Mouse (Mus musculus) embryonic facial prominence, embryonic 15.5 days (tissue): ENCODE data around the gene Abca5. TPM values are rescaled to one million over a fixed set of nuclear protein-coding genes. Genes with fewer than 3 reads are reported as not detected.

Experiments used
- ATAC-seq: fragments of 200-750 bp; cut with Nextera tagmentation; 2 replicates; pipeline ENCODE4 v1.8.0; 2017; ENCODE audit warnings: low read depth, moderate TSS enrichment; ENCODE audit not compliant: insufficient number of reproducible peaks, low FRiP score, low TSS enrichment
- H3K27ac ChIP-seq: fragments of 300-500 bp; sonication (generic); replicated peaks from 2 replicates; pipeline ENCODE4 v1.5.1; 2015; ENCODE audit warnings: mild to moderate bottlenecking, inconsistent platforms
- H3K27me3 ChIP-seq: fragments of 300-500 bp; sonication (generic); 2 replicates; pipeline ENCODE4 v1.6.1; 2015; ENCODE audit warnings: inconsistent platforms
- H3K36me3 ChIP-seq: fragments of 300-500 bp; sonication (generic); 2 replicates; pipeline ENCODE4 v1.6.1; 2015; ENCODE audit warnings: mild to moderate bottlenecking, inconsistent platforms
- H3K4me1 ChIP-seq: fragments of 300-500 bp; sonication (generic); 2 replicates; pipeline ENCODE4 v1.6.1; 2015; ENCODE audit warnings: inconsistent platforms
- H3K4me2 ChIP-seq: fragments of 300-500 bp; sonication (generic); replicated peaks from 2 replicates; pipeline ENCODE4 v1.6.1; 2015; ENCODE audit warnings: mild to moderate bottlenecking, inconsistent platforms
- H3K4me3 ChIP-seq: fragments of 300-500 bp; sonication (generic); replicated peaks from 2 replicates; pipeline ENCODE4 v1.5.1; 2015; ENCODE audit warnings: mild to moderate bottlenecking, inconsistent platforms
- H3K9ac ChIP-seq: fragments of 300-500 bp; sonication (generic); 2 replicates; pipeline ENCODE4 v1.6.1; 2015; ENCODE audit warnings: inconsistent platforms
- H3K9me3 ChIP-seq: fragments of 300-500 bp; sonication (generic); replicated peaks from 2 replicates; pipeline ENCODE4 v1.6.1; 2016; ENCODE audit warnings: inconsistent platforms
- WGBS: fragments of 180-500 bp; shearing (Covaris S2); methylation state at CpG from one replicate; pipeline ENCODE4 v1.1.7; 2015; 5-methylcytosine and 5-hydroxymethylcytosine counted together
- polyA plus RNA-seq: library from polyadenylated mRNA; unstranded; fragments of >200 nt; fragmentation: Nextera tagmentation; extraction: Ambion mirVana; gene quantifications from 2 replicates; pipeline ENCODE4 v1.2.1, GENCODE M21; 2015

Abca5 gene
- polyA plus RNA-seq, 1 experiment from 2014 or later = 5.4 TPM

DNA sequence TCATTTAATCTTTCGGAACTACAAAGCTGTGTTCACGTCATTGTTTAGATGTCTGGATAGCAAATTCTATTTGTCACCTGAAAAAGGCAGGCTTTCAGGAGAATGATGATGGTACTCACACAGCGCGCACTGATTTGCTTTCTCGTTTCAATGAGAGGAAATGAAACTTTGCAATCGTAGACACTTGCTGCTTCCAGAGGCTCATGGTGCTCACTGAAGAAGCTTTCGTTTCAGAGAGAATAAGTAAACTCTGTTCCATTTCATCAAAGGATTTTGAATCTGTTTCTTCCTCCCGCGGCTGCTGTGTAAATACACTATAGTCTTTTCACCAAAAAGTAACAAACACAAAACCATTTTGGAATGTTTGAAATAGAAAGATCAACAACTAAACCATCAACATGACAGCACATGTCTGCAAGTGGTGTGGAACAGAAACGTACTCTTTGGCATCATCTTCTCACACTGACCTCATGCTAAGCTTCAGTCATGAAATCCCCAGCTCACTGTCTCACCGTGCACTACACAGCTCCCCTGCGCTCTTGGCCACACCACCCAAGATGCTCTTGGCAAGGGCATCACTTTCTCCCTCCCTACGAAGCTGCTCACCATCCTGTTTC, 39.5 kb downstream of the Abca5 start:
- no peaks in the 10 kb centered on the region for H3K27me3 ChIP-seq
- no peak overlapping the region for H3K4me2 ChIP-seq
- no peak overlapping the region for H3K9ac ChIP-seq
- no peaks in the 10 kb centered on the region for H3K9me3 ChIP-seq
- no peak for ATAC-seq
- 79% methylated on average over 13 of the region's 13 CpGs for WGBS
- H3K4me3 ChIP-seq = no peak overlapping the region
- H3K27ac ChIP-seq = no peak overlapping the region
- H3K36me3 ChIP-seq = no peaks in the 10 kb centered on the region
- H3K4me1 ChIP-seq = no peaks in the 10 kb centered on the region

DNA sequence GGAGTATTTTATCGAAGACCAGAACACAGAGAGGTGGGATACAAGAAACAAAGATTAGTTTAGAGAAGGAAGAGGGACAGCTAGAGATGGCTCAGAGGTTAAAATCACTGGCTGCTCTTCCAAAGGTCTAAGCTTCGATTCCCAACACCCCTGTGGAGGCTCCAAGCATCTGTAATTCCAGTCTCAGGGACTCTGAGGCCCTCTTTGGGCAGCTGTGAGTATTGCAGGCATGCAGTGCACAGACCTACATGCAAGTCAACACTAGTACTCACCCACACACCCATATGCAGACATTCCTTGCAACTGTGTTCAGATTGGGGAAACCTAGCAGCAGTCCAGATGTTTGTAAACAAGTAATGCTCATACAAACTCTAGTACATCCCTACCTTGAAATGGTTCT, 46.9 kb downstream of the Abca5 start:
- H3K27me3 ChIP-seq = no peaks in the 10 kb centered on the region
- no peaks in the 10 kb centered on the region for H3K4me1 ChIP-seq
- ATAC-seq = no peak
- no peak overlapping the region for H3K27ac ChIP-seq
- no peaks in the 10 kb centered on the region for H3K9me3 ChIP-seq
- no peak overlapping the region for H3K4me3 ChIP-seq
- H3K36me3 ChIP-seq = peaks cover 2% of the 10 kb centered on the region; the same call in 1 of the 2 replicates
- no peak overlapping the region for H3K4me2 ChIP-seq
- WGBS = 84% methylated on average over 2 of the region's 2 CpGs
- H3K9ac ChIP-seq = no peak overlapping the region

DNA sequence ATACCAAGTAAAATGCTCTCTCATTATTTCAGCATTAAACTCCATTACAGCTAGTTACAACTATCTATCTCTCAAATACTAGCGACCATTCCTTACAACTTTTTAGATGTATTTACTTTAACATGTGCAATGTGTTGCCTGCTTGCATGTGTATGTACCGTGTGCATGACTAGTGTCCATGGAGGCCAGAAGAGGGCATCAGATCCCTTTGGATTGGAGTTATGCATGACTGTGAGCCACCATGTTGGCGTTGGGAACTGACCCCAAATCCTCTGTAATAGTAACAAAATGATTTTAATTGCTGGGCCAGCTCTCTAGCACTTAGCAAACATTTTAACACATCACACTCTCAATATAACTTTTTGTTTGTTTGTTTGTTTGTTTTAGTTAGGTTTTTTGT, 49.1 kb downstream of the Abca5 start:
- H3K9me3 ChIP-seq = no peaks in the 10 kb centered on the region
- no peak overlapping the region for H3K9ac ChIP-seq
- H3K4me1 ChIP-seq = no peaks in the 10 kb centered on the region
- ATAC-seq = no peak
- peaks cover 2% of the 10 kb centered on the region; the same call in 1 of the 2 replicates for H3K36me3 ChIP-seq
- H3K4me2 ChIP-seq = no peak overlapping the region
- 79% methylated on average over 3 of the region's 3 CpGs for WGBS
- H3K4me3 ChIP-seq = no peak overlapping the region
- H3K27ac ChIP-seq = no peak overlapping the region
- H3K27me3 ChIP-seq = no peaks in the 10 kb centered on the region

DNA sequence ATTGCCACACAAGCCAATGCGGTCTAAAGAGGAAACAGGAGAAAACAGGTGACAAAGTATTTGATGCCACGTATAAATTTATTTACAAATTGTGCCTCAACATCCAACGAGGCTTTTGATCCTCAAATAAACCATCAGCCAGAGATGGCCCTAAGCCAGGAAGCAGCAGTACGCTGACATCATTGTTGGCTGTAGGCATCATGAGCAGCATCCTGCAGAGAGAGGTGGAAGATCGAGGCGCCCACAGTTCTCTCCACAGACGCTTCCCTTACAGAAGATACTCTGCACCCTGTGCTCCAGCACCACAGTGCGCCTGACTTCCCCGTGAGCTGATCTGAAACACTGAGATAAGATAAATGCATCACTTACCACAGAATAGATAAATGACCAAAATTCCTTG, 49.8 kb downstream of the Abca5 start:
- H3K27ac ChIP-seq = no peak overlapping the region
- no peaks in the 10 kb centered on the region for H3K9me3 ChIP-seq
- no peaks in the 10 kb centered on the region for H3K4me1 ChIP-seq
- ATAC-seq = no peak
- no peaks in the 10 kb centered on the region for H3K27me3 ChIP-seq
- WGBS = 57% methylated on average over 9 of the region's 9 CpGs
- peaks cover 2% of the 10 kb centered on the region; the same call in 1 of the 2 replicates for H3K36me3 ChIP-seq
- no peak overlapping the region for H3K4me3 ChIP-seq
- H3K4me2 ChIP-seq = no peak overlapping the region
- H3K9ac ChIP-seq = no peak overlapping the region

DNA sequence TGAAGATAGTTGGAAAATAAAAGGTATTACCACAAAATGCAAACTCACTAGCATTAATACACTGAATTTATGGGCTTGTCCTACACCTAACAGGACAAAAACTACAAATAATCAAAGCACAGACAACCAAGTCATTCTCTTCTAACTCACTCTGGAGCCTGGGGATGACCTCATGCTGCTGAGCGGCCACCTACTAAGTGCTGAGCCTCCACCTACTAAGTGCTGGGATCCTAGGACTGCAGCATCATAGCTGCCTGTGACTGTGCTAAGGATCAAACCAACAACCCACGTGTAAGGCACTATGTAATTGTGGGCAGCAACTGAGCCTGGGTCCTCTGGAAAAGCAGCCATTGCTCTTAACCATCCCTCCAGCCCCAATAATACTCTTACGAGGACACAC, 51.2 kb downstream of the Abca5 start:
- Histone ChIP-seq H3K4me2 (no peak overlapping the region), H3K27me3 (no peaks in the 10 kb centered on the region), H3K9me3 (no peaks in the 10 kb centered on the region), H3K27ac (no peak overlapping the region), H3K36me3 (0 out of 2 replicates have a peak, but pooled peaks cover 2% of the 10 kb centered on the region), H3K4me1 (no peaks in the 10 kb centered on the region), H3K9ac (no peak overlapping the region), H3K4me3 (no peak overlapping the region)
- WGBS = 83% methylated on average over 3 of the region's 3 CpGs
- no peak for ATAC-seq

DNA sequence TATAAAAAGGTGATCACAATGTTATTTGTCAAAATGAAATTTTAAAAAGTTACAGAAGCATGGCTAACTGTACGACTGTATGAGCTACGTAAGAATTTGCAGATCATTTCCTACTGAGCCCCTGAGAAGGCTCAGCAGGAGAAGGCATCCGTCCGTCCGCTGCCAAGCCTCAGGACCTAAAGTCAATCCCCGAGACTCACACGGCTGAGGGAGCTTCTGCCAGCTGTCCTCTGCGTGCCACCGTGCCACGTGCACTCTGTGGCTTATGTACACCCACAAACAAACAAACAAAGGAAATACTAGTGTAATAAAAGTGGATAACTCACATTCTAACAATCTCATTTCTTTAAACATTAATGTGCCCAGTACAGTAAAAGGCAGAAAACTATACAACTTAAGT, 52.7 kb downstream of the Abca5 start:
- Histone ChIP-seq H3K27me3 (no peaks in the 10 kb centered on the region), H3K4me1 (no peaks in the 10 kb centered on the region), H3K27ac (no peak overlapping the region), H3K9me3 (no peaks in the 10 kb centered on the region), H3K4me3 (no peak overlapping the region), H3K9ac (no peak overlapping the region), H3K4me2 (no peak overlapping the region), H3K36me3 (no peaks in the 10 kb centered on the region)
- ATAC-seq = no peak
- 67% methylated on average over 10 of the region's 10 CpGs for WGBS

DNA sequence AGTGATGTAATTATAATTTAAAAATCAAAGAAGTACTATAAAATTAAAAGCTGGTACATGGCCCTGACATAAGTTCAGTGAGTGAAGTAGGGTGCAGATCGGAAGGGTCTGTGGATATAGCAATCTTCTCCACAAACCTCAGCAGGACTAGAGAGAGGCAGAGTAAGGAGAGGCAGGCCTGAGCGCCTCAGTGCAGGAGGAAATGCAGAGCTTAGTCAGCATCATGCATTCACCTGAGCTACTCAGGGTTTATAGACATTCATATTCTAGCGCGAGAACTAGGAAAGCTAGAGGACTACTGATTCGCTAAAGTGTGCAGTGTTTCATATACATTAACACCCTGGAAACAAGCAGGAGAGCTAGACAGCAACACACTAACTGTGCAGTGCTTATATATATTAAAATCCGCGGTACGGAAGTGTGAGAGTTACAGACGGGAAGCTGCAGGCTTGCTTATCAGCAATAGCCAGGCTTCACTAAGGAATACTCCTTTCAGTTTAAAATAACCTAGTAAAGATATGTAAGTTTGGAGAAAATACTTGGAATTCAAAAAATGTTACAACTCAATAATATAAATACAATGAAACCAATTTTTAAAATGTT, 53.2 kb downstream of the Abca5 start:
- WGBS = 91% methylated on average over 9 of the region's 9 CpGs
- H3K9me3 ChIP-seq = no peaks in the 10 kb centered on the region
- no peaks in the 10 kb centered on the region for H3K27me3 ChIP-seq
- ATAC-seq = no peak
- H3K9ac ChIP-seq = no peak overlapping the region
- H3K36me3 ChIP-seq = no peaks in the 10 kb centered on the region
- H3K4me1 ChIP-seq = no peaks in the 10 kb centered on the region
- no peak overlapping the region for H3K27ac ChIP-seq
- H3K4me2 ChIP-seq = no peak overlapping the region
- H3K4me3 ChIP-seq = no peak overlapping the region

DNA sequence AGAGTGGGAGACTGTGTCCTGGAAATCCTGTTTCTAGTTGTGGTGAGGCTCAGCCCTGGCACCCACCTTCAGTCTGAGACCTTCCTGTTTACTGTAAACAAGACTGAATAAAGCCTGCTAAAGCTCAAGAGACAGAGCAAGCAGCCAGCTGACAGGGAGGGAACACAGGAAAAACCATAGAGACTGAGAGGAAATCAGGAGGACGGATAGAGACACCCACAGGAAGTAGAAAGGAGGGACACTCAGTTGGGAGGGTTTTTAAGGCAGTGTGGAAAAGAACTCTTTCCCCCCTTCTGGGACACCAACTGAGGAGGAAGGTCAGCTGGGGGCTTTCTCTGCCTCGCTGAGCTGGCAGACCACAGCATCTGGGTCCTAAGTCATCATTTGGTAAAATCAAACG, 62.7 kb downstream of the Abca5 start:
- H3K4me3 ChIP-seq = no peak overlapping the region
- no peaks in the 10 kb centered on the region for H3K27me3 ChIP-seq
- ATAC-seq = no peak
- no peak overlapping the region for H3K27ac ChIP-seq
- H3K36me3 ChIP-seq = no peaks in the 10 kb centered on the region
- no peaks in the 10 kb centered on the region for H3K9me3 ChIP-seq
- H3K4me2 ChIP-seq = no peak overlapping the region
- no peak overlapping the region for H3K9ac ChIP-seq
- 57% methylated on average over 3 of the region's 3 CpGs for WGBS
- H3K4me1 ChIP-seq = no peaks in the 10 kb centered on the region

DNA sequence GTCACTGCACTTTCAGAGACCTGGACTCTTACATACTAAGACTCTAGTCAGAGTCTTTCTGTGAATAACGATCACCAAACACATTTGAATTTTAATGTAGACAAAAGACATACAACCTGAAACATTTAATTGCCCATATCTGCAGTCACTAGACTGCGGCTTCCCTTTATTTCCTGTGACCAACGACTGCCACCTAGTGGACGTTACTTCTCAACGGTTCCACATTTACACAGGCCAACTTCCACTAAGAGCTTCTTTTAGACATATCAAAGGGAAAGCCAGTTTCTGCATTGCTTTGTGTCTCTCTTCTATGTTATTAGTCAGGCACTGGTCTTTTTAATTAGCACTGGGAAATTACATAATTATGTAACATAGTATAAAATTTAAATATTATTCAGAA, 65.8 kb downstream of the Abca5 start:
- Histone ChIP-seq H3K9me3 (no peaks in the 10 kb centered on the region), H3K36me3 (no peaks in the 10 kb centered on the region), H3K9ac (no peak overlapping the region), H3K4me1 (peaks cover 3% of the 10 kb centered on the region; the same call in 1 of the 2 replicates), H3K27me3 (no peaks in the 10 kb centered on the region), H3K4me2 (no peak overlapping the region), H3K27ac (no peak overlapping the region), H3K4me3 (no peak overlapping the region)
- 7% methylated on average over 5 of the region's 5 CpGs for WGBS
- no peak for ATAC-seq

DNA sequence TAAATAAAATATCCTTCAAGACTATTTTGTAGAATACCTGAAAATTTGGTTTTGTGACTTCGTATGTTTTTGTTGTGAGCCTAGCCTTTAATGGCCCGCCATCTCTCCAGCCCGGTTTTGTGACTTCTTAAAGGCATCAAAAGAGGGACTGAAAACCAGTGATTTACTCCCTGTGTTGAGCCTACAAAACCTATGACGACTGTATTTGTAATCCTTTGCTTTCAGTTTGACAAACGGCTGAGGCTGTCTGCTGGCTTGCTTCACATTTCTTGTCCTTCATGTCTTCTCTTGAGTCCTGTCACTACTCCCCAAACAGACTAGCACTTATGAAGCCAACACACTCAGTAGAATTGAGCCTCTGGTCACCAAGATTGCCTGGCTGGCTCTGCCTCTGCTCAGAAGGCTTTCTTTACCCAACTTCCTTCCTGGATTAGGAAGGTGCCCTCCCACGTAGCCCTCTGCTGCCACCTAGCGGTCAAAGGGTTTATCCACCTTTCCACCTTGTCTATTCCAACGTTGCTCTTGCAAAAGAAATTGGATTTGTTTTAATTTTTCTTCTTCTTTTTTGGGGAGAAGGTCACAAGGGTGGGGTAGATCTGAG, 69.2 kb downstream of the Abca5 start:
- H3K4me2 ChIP-seq = no peak overlapping the region
- H3K9me3 ChIP-seq = no peaks in the 10 kb centered on the region
- H3K36me3 ChIP-seq = no peaks in the 10 kb centered on the region
- H3K27ac ChIP-seq = no peak overlapping the region
- H3K27me3 ChIP-seq = no peaks in the 10 kb centered on the region
- 34% methylated on average over 8 of the region's 8 CpGs for WGBS
- H3K4me3 ChIP-seq = no peak overlapping the region
- no peak overlapping the region for H3K9ac ChIP-seq
- no peak for ATAC-seq
- peaks cover 6% of the 10 kb centered on the region; the same call in 1 of the 2 replicates for H3K4me1 ChIP-seq

DNA sequence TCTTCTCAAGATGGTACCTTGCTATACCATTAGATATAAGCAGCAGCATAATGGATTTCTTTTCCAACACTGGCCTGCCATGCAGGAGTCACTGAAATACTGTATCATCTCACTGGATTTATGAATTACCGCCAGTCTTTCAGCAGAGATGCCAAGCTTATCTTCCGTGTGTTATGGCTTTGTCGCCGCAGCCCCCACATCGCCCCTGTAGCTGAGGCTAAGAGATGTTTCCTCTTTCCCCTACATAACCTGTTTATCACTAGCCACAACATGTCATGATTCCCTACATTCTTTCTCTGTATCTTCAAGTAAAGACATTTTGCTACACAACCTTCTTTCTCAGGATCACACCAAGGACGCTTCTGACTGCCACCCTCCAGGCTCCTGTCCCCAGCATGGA, 70.3 kb downstream of the Abca5 start:
- H3K27me3 ChIP-seq = no peaks in the 10 kb centered on the region
- H3K9me3 ChIP-seq = no peaks in the 10 kb centered on the region
- H3K4me2 ChIP-seq = no peak overlapping the region
- no peak for ATAC-seq
- peaks cover 6% of the 10 kb centered on the region; the same call in 1 of the 2 replicates for H3K4me1 ChIP-seq
- no peak overlapping the region for H3K27ac ChIP-seq
- H3K36me3 ChIP-seq = no peaks in the 10 kb centered on the region
- 85% methylated on average over 6 of the region's 6 CpGs for WGBS
- no peak overlapping the region for H3K9ac ChIP-seq
- H3K4me3 ChIP-seq = no peak overlapping the region
